Mouse (Mus musculus): ENCODE results near the gene Ctdspl. TPM values are rescaled to one million over a fixed set of nuclear protein-coding genes. Genes with fewer than 3 reads are reported as not detected.

Ctdspl gene
- polyA plus RNA-seq, 1 experiment from 2014 or later: 11.1 TPM

- H3K4me3 ChIP-seq (ENCODE audit: low read depth, low read length): no peak overlapping the region
- no peaks in the 10 kb centered on the region for H3K27me3 ChIP-seq (ENCODE audit: control insufficient read depth, insufficient read depth, low read length)
- ATAC-seq (ENCODE audit: low read depth): no peak
- H3K9ac ChIP-seq (replicated peaks; ENCODE audit: low read depth, low read length): no peak overlapping the region
- WGBS: 64% methylated on average over 18 of the region's 18 CpGs
- H3K36me3 ChIP-seq (ENCODE audit: control insufficient read depth, insufficient read depth, low read length): no peaks in the 10 kb centered on the region
- H3K4me1 ChIP-seq (ENCODE audit: control insufficient read depth, insufficient read depth, low read length): no peaks in the 10 kb centered on the region
- H3K27ac ChIP-seq (ENCODE audit: low read depth, low read length): peak overlapping the region; percentile 23; the same call in 1 of the 2 replicates
- no peak overlapping the region for H3K4me2 ChIP-seq (ENCODE audit: low read depth, low read length)
- no peaks in the 10 kb centered on the region for H3K9me3 ChIP-seq (ENCODE audit: control insufficient read depth, low read length)
These were observed 38.2 kb downstream of the Ctdspl start for GRCm38 (mm10) chr9:118964263-118965034.

- H3K36me3 ChIP-seq (ENCODE audit: control insufficient read depth, insufficient read depth, low read length): no peaks in the 10 kb centered on the region
- no peaks in the 10 kb centered on the region for H3K9me3 ChIP-seq (ENCODE audit: control insufficient read depth, low read length)
- no peaks in the 10 kb centered on the region for H3K27me3 ChIP-seq (ENCODE audit: control insufficient read depth, insufficient read depth, low read length)
- H3K27ac ChIP-seq (ENCODE audit: low read depth, low read length): no peak overlapping the region
- no peak overlapping the region for H3K4me2 ChIP-seq (ENCODE audit: low read depth, low read length)
- 87% methylated on average over 4 of the region's 4 CpGs for WGBS
- peaks cover 6% of the 10 kb centered on the region; the same call in 1 of the 2 replicates for H3K4me1 ChIP-seq (ENCODE audit: control insufficient read depth, insufficient read depth, low read length)
- no peak overlapping the region for H3K4me3 ChIP-seq (ENCODE audit: low read depth, low read length)
- ATAC-seq (ENCODE audit: low read depth): no peak
- H3K9ac ChIP-seq (replicated peaks; ENCODE audit: low read depth, low read length): no peak overlapping the region
These were observed 43.6 kb downstream of the Ctdspl start for GRCm38 (mm10) chr9:118969810-118970209.

DNA sequence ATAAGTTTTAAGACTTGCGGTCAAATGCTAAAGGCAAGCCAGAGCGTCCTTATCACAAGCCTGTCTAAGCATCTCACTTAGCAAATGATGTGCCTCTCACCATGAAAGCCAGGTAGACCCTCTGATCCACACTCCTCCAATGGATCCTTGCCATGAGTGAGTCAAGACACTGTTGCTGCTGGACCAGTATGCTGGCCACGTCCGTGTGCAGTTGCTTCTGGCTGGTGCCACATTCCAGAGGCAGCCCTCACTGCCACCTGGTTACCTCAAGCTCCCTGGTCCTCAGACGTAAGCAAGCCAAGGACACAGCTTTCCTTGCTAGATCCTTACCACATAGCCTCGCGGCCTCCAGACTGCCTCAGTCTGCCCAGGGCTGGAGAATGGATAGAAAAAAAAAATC is 46.8 kb downstream of the Ctdspl start:
- no peak for ATAC-seq (ENCODE audit: low read depth)
- Histone ChIP-seq H3K4me3 (ENCODE audit: low read depth, low read length) (no peak overlapping the region), H3K27me3 (ENCODE audit: control insufficient read depth, insufficient read depth, low read length) (no peaks in the 10 kb centered on the region), H3K9ac (replicated peaks; ENCODE audit: low read depth, low read length) (no peak overlapping the region), H3K9me3 (ENCODE audit: control insufficient read depth, low read length) (no peaks in the 10 kb centered on the region), H3K27ac (ENCODE audit: low read depth, low read length) (no peak overlapping the region), H3K4me2 (ENCODE audit: low read depth, low read length) (no peak overlapping the region), H3K4me1 (ENCODE audit: control insufficient read depth, insufficient read depth, low read length) (peaks cover 14% of the 10 kb centered on the region; the same call in 1 of the 2 replicates), H3K36me3 (ENCODE audit: control insufficient read depth, insufficient read depth, low read length) (no peaks in the 10 kb centered on the region)
- WGBS: 82% methylated on average over 7 of the region's 7 CpGs

GRCm38 (mm10) chr9:118973566-118973965 is 47.3 kb downstream of the Ctdspl start:
- Histone ChIP-seq H3K4me2 (ENCODE audit: low read depth, low read length) (no peak overlapping the region), H3K4me1 (ENCODE audit: control insufficient read depth, insufficient read depth, low read length) (peaks cover 14% of the 10 kb centered on the region; the same call in 1 of the 2 replicates), H3K27me3 (ENCODE audit: control insufficient read depth, insufficient read depth, low read length) (no peaks in the 10 kb centered on the region), H3K27ac (ENCODE audit: low read depth, low read length) (no peak overlapping the region), H3K4me3 (ENCODE audit: low read depth, low read length) (no peak overlapping the region), H3K36me3 (ENCODE audit: control insufficient read depth, insufficient read depth, low read length) (no peaks in the 10 kb centered on the region), H3K9ac (replicated peaks; ENCODE audit: low read depth, low read length) (no peak overlapping the region), H3K9me3 (ENCODE audit: control insufficient read depth, low read length) (no peaks in the 10 kb centered on the region)
- WGBS: 81% methylated on average over 5 of the region's 5 CpGs
- no peak for ATAC-seq (ENCODE audit: low read depth)

DNA sequence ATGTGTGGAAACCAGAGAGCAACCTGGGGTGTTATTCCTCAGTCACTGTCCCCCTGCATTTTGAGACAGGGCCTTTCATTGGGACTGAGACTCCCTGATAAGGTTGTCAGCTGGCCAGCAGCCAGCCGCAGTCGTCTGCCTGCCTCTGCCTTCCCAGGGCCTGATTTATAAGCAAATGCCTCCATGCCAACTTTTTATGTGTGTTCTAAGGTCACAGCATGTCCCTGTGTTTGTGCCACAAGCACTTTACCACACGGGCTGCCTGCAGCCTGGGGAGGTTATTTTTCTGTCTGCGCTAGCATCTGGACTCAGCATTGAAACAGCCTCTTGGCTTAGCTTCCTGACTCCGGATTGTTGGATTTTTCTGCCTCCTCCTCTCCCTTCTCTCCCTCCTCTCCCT is 47.9 kb downstream of the Ctdspl start:
- Histone ChIP-seq H3K27me3 (ENCODE audit: control insufficient read depth, insufficient read depth, low read length) (no peaks in the 10 kb centered on the region), H3K4me3 (ENCODE audit: low read depth, low read length) (no peak overlapping the region), H3K27ac (ENCODE audit: low read depth, low read length) (no peak overlapping the region), H3K4me2 (ENCODE audit: low read depth, low read length) (no peak overlapping the region), H3K4me1 (ENCODE audit: control insufficient read depth, insufficient read depth, low read length) (peaks cover 14% of the 10 kb centered on the region; the same call in 1 of the 2 replicates), H3K9me3 (ENCODE audit: control insufficient read depth, low read length) (no peaks in the 10 kb centered on the region), H3K9ac (replicated peaks; ENCODE audit: low read depth, low read length) (no peak overlapping the region), H3K36me3 (ENCODE audit: control insufficient read depth, insufficient read depth, low read length) (no peaks in the 10 kb centered on the region)
- WGBS: 29% methylated on average over 5 of the region's 5 CpGs
- 0 out of 2 replicates have a peak, but pooled peaks have one; percentile 33 for ATAC-seq (ENCODE audit: low read depth)

DNA sequence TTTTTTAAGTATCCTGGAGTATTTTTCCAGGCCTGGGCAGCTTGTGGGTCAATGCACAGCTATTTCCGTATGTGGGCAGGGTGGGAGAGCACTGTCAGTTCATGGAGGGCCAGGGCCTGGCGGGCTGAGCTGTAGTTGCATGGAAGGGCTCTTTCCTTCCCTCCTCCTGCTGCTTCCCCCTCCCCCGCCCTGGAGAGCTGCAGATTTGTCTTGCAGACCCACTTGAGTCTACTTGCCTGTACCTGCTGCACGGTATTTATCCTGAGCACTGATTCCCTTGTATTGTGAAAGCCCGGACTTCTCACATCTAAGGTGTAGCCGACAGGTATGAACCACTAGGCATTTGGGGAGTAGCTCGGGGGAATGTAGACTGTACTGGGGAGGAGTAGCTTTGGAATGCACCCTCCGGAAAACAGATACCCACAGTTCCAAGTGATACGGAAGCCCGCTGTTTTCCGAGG is 49.0 kb downstream of the Ctdspl start:
- Histone ChIP-seq H3K27me3 (ENCODE audit: control insufficient read depth, insufficient read depth, low read length) (no peaks in the 10 kb centered on the region), H3K36me3 (ENCODE audit: control insufficient read depth, insufficient read depth, low read length) (no peaks in the 10 kb centered on the region), H3K27ac (ENCODE audit: low read depth, low read length) (no peak overlapping the region), H3K9me3 (ENCODE audit: control insufficient read depth, low read length) (no peaks in the 10 kb centered on the region), H3K9ac (replicated peaks; ENCODE audit: low read depth, low read length) (no peak overlapping the region), H3K4me1 (ENCODE audit: control insufficient read depth, insufficient read depth, low read length) (peaks cover 14% of the 10 kb centered on the region; the same call in 1 of the 2 replicates), H3K4me3 (ENCODE audit: low read depth, low read length) (no peak overlapping the region), H3K4me2 (ENCODE audit: low read depth, low read length) (no peak overlapping the region)
- WGBS: 70% methylated on average over 11 of the region's 11 CpGs
- no peak for ATAC-seq (ENCODE audit: low read depth)

DNA sequence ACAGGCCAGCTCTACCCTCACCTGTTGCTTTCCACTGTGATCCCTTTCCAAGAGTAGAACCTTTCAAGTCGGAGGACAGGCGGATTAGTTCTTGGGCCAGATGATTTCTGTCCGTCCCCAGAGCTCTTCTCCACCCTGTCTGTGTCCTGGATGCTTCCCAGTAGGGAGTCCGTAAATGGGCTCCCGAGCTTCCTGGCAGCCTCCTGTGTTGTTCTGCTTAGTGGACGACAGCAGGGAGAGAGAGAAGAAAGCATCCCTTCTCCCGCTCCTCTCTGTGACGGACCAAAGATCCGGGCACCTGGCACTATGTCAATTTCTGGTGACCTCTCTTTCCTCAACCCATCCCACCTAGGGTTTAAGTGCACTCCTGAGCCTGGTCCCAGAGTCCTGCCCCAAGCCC is 49.5 kb downstream of the Ctdspl start:
- WGBS: 47% methylated on average over 9 of the region's 9 CpGs
- no peak overlapping the region for H3K27ac ChIP-seq (ENCODE audit: low read depth, low read length)
- no peaks in the 10 kb centered on the region for H3K36me3 ChIP-seq (ENCODE audit: control insufficient read depth, insufficient read depth, low read length)
- H3K9me3 ChIP-seq (ENCODE audit: control insufficient read depth, low read length): no peaks in the 10 kb centered on the region
- ATAC-seq (ENCODE audit: low read depth): no peak
- no peak overlapping the region for H3K4me3 ChIP-seq (ENCODE audit: low read depth, low read length)
- no peaks in the 10 kb centered on the region for H3K27me3 ChIP-seq (ENCODE audit: control insufficient read depth, insufficient read depth, low read length)
- H3K9ac ChIP-seq (replicated peaks; ENCODE audit: low read depth, low read length): no peak overlapping the region
- peaks cover 18% of the 10 kb centered on the region; the same call in 1 of the 2 replicates for H3K4me1 ChIP-seq (ENCODE audit: control insufficient read depth, insufficient read depth, low read length)
- H3K4me2 ChIP-seq (ENCODE audit: low read depth, low read length): no peak overlapping the region

DNA sequence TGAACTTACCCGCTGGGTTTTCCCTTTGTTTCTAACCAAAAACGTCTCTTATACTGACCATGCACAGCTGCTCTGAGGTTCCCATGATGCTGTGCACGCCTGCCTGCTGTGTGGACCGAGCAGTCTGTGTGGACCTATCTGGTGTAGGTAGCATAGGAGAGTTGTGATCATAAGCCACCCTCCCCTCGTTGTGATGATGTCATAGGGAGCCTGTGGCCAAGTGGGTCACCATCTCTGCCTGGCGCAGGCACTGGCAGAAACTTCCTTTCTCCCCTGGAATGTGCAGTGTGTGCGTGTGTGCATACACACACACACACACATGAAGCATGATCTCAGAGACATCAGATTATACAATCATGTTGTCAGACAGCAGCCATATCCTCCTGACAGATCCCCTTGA is 50.3 kb downstream of the Ctdspl start:
- Histone ChIP-seq H3K9me3 (ENCODE audit: control insufficient read depth, low read length) (no peaks in the 10 kb centered on the region), H3K4me1 (ENCODE audit: control insufficient read depth, insufficient read depth, low read length) (peaks cover 21% of the 10 kb centered on the region; the same call in 1 of the 2 replicates), H3K4me2 (ENCODE audit: low read depth, low read length) (no peak overlapping the region), H3K27me3 (ENCODE audit: control insufficient read depth, insufficient read depth, low read length) (no peaks in the 10 kb centered on the region), H3K4me3 (ENCODE audit: low read depth, low read length) (no peak overlapping the region), H3K27ac (ENCODE audit: low read depth, low read length) (no peak overlapping the region), H3K36me3 (ENCODE audit: control insufficient read depth, insufficient read depth, low read length) (no peaks in the 10 kb centered on the region), H3K9ac (replicated peaks; ENCODE audit: low read depth, low read length) (no peak overlapping the region)
- WGBS: 87% methylated on average over 7 of the region's 7 CpGs
- ATAC-seq (ENCODE audit: low read depth): no peak

GRCm38 (mm10) chr9:118977425-118977824 is 51.2 kb downstream of the Ctdspl start:
- H3K36me3 ChIP-seq (ENCODE audit: control insufficient read depth, insufficient read depth, low read length): no peaks in the 10 kb centered on the region
- H3K4me2 ChIP-seq (ENCODE audit: low read depth, low read length): no peak overlapping the region
- 95% methylated on average over 7 of the region's 7 CpGs for WGBS
- H3K27me3 ChIP-seq (ENCODE audit: control insufficient read depth, insufficient read depth, low read length): no peaks in the 10 kb centered on the region
- no peak overlapping the region for H3K4me3 ChIP-seq (ENCODE audit: low read depth, low read length)
- no peak overlapping the region for H3K27ac ChIP-seq (ENCODE audit: low read depth, low read length)
- H3K9ac ChIP-seq (replicated peaks; ENCODE audit: low read depth, low read length): no peak overlapping the region
- no peaks in the 10 kb centered on the region for H3K9me3 ChIP-seq (ENCODE audit: control insufficient read depth, low read length)
- H3K4me1 ChIP-seq (ENCODE audit: control insufficient read depth, insufficient read depth, low read length): peaks cover 21% of the 10 kb centered on the region; the same call in 1 of the 2 replicates
- ATAC-seq (ENCODE audit: low read depth): no peak
